Mouse (Mus musculus) layer of hippocampus, postnatal 36 days (tissue): Measurements from ENCODE around the gene Rexo4. TPM values are rescaled to one million over a fixed set of nuclear protein-coding genes. Genes with fewer than 3 reads are reported as not detected.

Experiments
- DNase-seq, 2 experiments: peaks; one replicate each; pipeline ENCODE4 v3.0.0; 2022
- total RNA-seq, 2 experiments: library from RNA; stranded (reverse); gene quantifications; 2 replicates each; pipeline ENCODE4 v1.2.3; 2021

The Rexo4 gene
- total RNA-seq, 2 experiments from 2014 or later: 64.8 to 74.5 TPM

GRCm38 (mm10) chr2:26910124-26910993 is 53.8 kb downstream of the Rexo4 start, which contains the start of the genes Med22 and Rpl7a:
TSS of gene Med22 (minus strand) at chr2:26910677.
TSS of gene Rpl7a (plus strand) at chr2:26910764.
- DNase-seq: peak; percentile 99

- DNase-seq: no peak
Observed at GRCm38 (mm10) chr2:26909387-26909784, 54.8 kb downstream of the Rexo4 start.

- DNase-seq: no peak
Observed at GRCm38 (mm10) chr2:26908710-26909386, 55.3 kb downstream of the Rexo4 start.

- DNase-seq: no peak
Observed at GRCm38 (mm10) chr2:26907109-26907508, 57.1 kb downstream of the Rexo4 start.

- no peak for DNase-seq
Observed at GRCm38 (mm10) chr2:26906431-26906830, 57.8 kb downstream of the Rexo4 start.

GRCm38 (mm10) chr2:26905936-26906335 is 58.2 kb downstream of the Rexo4 start:
- DNase-seq: no peak

Other genes starting within 250 kb of the Rexo4 start
- not detected for gene Abo, start 99.4 kb downstream of the Rexo4 start, total RNA-seq
- gene Surf6, start 61.5 kb downstream of the Rexo4 start, total RNA-seq: 10 to 100 TPM; 24.5 to 25.6 TPM
- 10 to 100 TPM; 47.8 to 52.6 TPM for gene Med22, start 53.7 kb downstream of the Rexo4 start, total RNA-seq
- 100 to 1,000 TPM; 242 to 247 TPM for gene Rpl7a, start 53.6 kb downstream of the Rexo4 start, total RNA-seq
- 10 to 100 TPM; 34.4 to 34.5 TPM for gene Surf2, start 48.0 kb downstream of the Rexo4 start, total RNA-seq
- 10 to 100 TPM; 93.3 to 97.0 TPM for gene Surf1, start 47.9 kb downstream of the Rexo4 start, total RNA-seq
- gene Surf4, start 30.5 kb downstream of the Rexo4 start, total RNA-seq: 10 to 100 TPM; 59.0 to 59.6 TPM
- gene Stkld1, start 30.3 kb downstream of the Rexo4 start, total RNA-seq: under 1 TPM in 1 of 2 experiments, not detected in 1; 0.46 TPM
- gene Adamts13, start 9.0 kb upstream of the Rexo4 start, total RNA-seq: 1 to 10 TPM in 1 of 2 experiments, under 1 TPM in 1; 0.71 to 1.7 TPM
- 10 to 100 TPM; 42.8 to 46.6 TPM for gene Cacfd1, start 45.5 kb upstream of the Rexo4 start, total RNA-seq
- 10 to 100 TPM; 40.1 to 44.9 TPM for gene Slc2a6, start 63.6 kb upstream of the Rexo4 start, total RNA-seq
- gene Mymk, start 107.8 kb upstream of the Rexo4 start, total RNA-seq: under 1 TPM; 0.46 to 0.77 TPM
- 10 to 100 TPM; 10.5 to 12.3 TPM for gene Adamtsl2, start 115.0 kb upstream of the Rexo4 start, total RNA-seq
- gene Fam163b, start 178.1 kb upstream of the Rexo4 start, total RNA-seq: 100 to 1,000 TPM; 107 to 130 TPM
- gene Dbh, start 200.8 kb upstream of the Rexo4 start, total RNA-seq: under 1 TPM; 0.25 to 0.48 TPM